Mouse (Mus musculus): ENCODE data around the gene Man2a2. TPM values are rescaled to one million over a fixed set of nuclear protein-coding genes. Genes with fewer than 3 reads are reported as not detected.

The Man2a2 gene
- polyA plus RNA-seq, 1 experiment from 2014 or later = 20.8 TPM

DNA sequence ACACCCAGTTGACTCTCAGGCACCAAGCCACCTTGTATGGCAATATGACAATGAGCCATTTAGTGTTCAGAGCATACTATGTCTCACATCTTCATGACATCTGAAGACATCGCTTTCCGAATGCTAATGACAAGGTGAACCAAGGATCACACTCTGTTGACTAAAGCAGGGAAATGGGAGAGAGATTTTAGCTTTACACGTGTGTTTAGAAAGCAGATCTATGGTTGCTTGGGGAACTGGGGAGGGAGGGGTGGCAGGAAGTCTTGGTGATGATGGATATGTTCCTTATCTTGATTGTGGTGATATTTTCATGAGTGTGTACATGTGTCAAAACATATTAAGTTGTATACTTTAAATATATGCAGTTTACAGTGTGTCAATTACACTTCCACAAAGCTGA is 35.0 kb upstream of the Man2a2 start:
- Histone ChIP-seq H3K9ac (no peak overlapping the region), H3K4me3 (replicated peaks) (no peak overlapping the region), H3K36me3 (no peaks in the 10 kb centered on the region), H3K27me3 (peaks cover 11% of the 10 kb centered on the region; the same call in 1 of the 2 replicates), H3K27ac (no peak overlapping the region), H3K4me2 (no peak overlapping the region), H3K4me1 (peaks cover 21% of the 10 kb centered on the region), H3K9me3 (replicated peaks) (no peaks in the 10 kb centered on the region)
- 83% methylated on average over 3 of the region's 3 CpGs for WGBS
- no peak for ATAC-seq (replicated peaks; ENCODE audit: low FRiP score)

DNA sequence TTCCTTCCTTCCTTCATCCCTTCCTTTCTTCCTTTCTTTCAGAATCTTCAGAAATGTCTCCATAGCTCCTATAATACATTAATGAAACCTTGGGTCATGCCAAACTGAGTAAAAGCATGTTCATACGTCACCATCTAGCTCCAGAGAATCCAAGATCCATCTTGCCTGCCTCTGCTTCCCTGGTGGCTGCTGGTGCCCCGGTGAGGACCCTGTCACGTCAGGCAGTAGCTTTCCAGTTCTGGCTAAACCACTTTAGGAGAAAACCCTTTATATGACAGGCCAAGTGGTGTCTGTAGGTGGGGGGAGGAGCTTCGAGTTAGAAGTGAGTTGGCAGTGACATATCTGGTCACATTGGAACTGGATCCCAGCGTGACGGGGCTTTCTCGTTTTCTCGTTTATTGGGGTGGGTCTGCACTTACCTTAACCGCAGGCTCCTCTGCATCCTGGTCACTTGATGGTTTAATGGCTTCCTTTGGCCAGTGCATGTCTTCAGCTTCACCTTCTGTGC is 34.1 kb upstream of the Man2a2 start, which contains the start of gene Furin:
TSS of gene Furin (minus strand) at position 249 of the 508 bp plus-strand sequence.
- Histone ChIP-seq H3K36me3 (no peaks in the 10 kb centered on the region), H3K4me2 (no peak within 1 kb of the TSS), H3K27me3 (peaks cover 11% of the 10 kb centered on the region; the same call in 1 of the 2 replicates), H3K4me1 (peaks cover 31% of the 10 kb centered on the region), H3K4me3 (replicated peaks) (no peak within 1 kb of the TSS), H3K9ac (no peak within 1 kb of the TSS), H3K27ac (0 out of 2 replicates have a peak within 1 kb of the TSS, but pooled peaks have one; percentile 14), H3K9me3 (replicated peaks) (no peaks in the 10 kb centered on the region)
- WGBS = 56% methylated on average over 9 of the region's 9 CpGs
- no peak for ATAC-seq (replicated peaks; ENCODE audit: low FRiP score)

- no peak overlapping the region for H3K4me2 ChIP-seq
- H3K9me3 ChIP-seq (replicated peaks) = no peaks in the 10 kb centered on the region
- no peak for ATAC-seq (replicated peaks; ENCODE audit: low FRiP score)
- H3K27ac ChIP-seq = 0 out of 2 replicates have a peak overlapping the region, but pooled peaks have one; percentile 14
- H3K9ac ChIP-seq = no peak overlapping the region
- H3K27me3 ChIP-seq = peaks cover 11% of the 10 kb centered on the region; the same call in 1 of the 2 replicates
- H3K4me3 ChIP-seq (replicated peaks) = no peak overlapping the region
- no peaks in the 10 kb centered on the region for H3K36me3 ChIP-seq
- 64% methylated on average over 7 of the region's 7 CpGs for WGBS
- peaks cover 38% of the 10 kb centered on the region for H3K4me1 ChIP-seq
Measured at GRCm38 (mm10) chr7:80404101-80404894, 33.1 kb upstream of the Man2a2 start.

DNA sequence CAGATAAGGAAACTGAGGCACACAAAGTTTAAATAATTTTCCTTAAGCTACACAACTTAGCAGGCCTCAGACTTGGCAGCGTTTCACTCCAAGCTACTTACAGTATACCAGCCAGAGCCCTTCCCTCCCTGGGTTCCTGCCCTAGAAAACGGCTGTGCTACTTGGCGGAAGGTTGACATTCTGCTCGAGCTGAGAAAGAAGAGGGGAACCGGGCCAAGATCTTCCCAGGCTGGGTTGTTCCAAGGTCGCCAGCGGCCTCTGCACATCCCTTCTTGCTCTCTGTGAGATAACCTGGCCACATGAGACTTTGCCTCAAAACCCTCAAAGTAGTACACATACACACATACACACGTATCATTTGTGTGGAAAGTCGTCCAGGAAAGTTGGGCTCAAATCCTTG is 32.4 kb upstream of the Man2a2 start:
- H3K4me1 ChIP-seq = peaks cover 38% of the 10 kb centered on the region
- peaks cover 11% of the 10 kb centered on the region; the same call in 1 of the 2 replicates for H3K27me3 ChIP-seq
- H3K36me3 ChIP-seq = no peaks in the 10 kb centered on the region
- no peak overlapping the region for H3K9ac ChIP-seq
- WGBS = 52% methylated on average over 9 of the region's 9 CpGs
- peak overlapping the region; percentile 89; the same call in 1 of the 2 replicates for H3K27ac ChIP-seq
- no peaks in the 10 kb centered on the region for H3K9me3 ChIP-seq (replicated peaks)
- peak overlapping the region; percentile 91 for H3K4me3 ChIP-seq (replicated peaks)
- H3K4me2 ChIP-seq = peak overlapping the region; percentile 89
- no peak for ATAC-seq (replicated peaks; ENCODE audit: low FRiP score)

GRCm38 (mm10) chr7:80402651-80403321 is 31.6 kb upstream of the Man2a2 start:
- Histone ChIP-seq H3K4me2 (peak overlapping the region; percentile 89), H3K27ac (peak overlapping the region; percentile 89), H3K36me3 (peaks cover 4% of the 10 kb centered on the region), H3K9ac (peak overlapping the region; percentile 91), H3K4me3 (replicated peaks) (peak overlapping the region; percentile 91), H3K4me1 (peaks cover 38% of the 10 kb centered on the region), H3K9me3 (replicated peaks) (no peaks in the 10 kb centered on the region), H3K27me3 (peaks cover 11% of the 10 kb centered on the region; the same call in 1 of the 2 replicates)
- WGBS = 1% methylated on average over 43 of the region's 92 CpGs
- peak; percentile 68 for ATAC-seq (replicated peaks; ENCODE audit: low FRiP score)

DNA sequence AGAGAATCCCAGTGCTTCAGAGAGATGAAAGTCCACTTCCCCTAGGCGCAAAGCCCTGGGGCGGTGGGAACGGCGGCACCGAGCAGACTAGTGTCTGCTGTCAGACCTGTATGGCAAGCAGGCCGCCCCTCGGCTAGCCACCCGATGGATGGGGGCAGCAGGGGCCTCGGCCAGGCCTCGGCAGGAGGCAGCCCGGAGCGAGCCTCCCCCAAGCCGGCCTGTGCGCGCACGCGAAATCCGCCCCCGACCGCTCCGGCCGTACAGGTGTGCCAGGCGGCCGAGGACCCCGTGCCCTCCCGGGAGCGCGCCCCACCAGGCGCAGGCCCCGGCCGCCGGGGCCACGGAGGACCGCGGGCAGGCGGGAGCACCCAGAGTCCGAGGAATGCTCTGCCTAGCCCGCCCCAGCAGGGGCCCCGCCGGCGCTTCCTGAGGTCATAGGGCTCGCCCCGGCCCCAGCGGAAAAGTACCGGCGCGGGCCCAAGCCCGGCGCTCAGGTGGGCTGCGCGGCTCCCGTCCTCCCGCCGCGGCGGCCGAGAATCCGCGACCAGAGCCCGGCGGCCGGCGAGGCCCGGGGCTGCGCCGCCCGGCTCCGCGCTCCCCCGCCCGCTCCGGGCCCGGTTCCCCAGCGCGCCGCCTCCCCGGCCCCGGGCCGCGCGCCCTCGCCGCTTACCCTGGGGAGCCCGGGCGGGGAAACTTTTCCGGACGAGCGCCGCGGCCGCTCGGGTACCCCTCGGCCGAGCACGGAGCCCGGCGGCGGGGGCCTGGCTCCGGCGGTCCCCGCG is 30.9 kb upstream of the Man2a2 start:
- Histone ChIP-seq H3K27ac (peak overlapping the region; percentile 89), H3K4me3 (replicated peaks) (peak overlapping the region; percentile 91), H3K4me1 (peaks cover 38% of the 10 kb centered on the region), H3K9ac (peak overlapping the region; percentile 91), H3K36me3 (peaks cover 12% of the 10 kb centered on the region), H3K27me3 (peaks cover 11% of the 10 kb centered on the region; the same call in 1 of the 2 replicates), H3K9me3 (replicated peaks) (no peaks in the 10 kb centered on the region), H3K4me2 (peak overlapping the region; percentile 89)
- under 1% methylated on average over 92 of the region's 102 CpGs for WGBS
- ATAC-seq (replicated peaks; ENCODE audit: low FRiP score) = peak; percentile 67

DNA sequence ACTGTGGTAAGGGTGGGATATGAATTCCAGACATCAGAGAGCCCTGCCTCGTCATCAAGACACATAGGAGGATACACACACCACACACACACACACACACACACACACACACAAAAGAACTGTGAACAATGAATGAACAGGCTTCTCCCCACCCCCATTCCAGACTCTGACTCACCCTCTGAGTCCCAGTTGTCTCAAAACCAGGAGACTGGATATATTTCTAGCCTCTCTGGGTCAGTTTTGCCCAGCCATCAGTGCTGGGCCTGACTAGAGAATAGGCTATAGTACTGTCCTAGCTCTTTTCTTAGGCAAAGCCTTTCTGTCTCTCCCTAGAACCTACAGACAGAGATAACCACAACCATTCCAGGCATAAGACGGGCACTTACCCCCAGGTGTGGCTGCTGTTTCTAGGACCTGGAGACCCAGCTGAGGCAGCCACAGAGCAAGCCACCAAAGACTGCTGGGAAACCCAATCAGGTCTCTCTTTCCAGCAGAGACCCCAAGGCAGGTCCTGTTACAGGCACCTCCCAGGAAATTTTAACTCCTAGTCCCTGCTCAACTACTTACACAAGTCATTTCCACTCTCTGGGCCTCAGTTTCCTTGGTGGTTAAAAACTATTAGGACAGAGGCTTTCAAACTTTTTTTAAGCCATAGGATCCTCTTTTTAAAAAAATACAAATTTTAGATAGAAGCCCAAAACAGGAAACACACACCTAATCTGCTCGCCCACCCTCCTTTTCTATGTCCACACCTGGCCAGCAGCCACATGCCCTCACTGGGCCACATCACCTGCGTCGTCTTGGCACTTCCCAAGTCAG is 30.1 kb upstream of the Man2a2 start:
- peak overlapping the region; percentile 91 for H3K4me3 ChIP-seq (replicated peaks)
- ATAC-seq (replicated peaks; ENCODE audit: low FRiP score) = no peak
- H3K9ac ChIP-seq = peak overlapping the region; percentile 91
- peak overlapping the region; percentile 89 for H3K27ac ChIP-seq
- 13% methylated on average over 5 of the region's 5 CpGs for WGBS
- peaks cover 19% of the 10 kb centered on the region for H3K36me3 ChIP-seq
- H3K9me3 ChIP-seq (replicated peaks) = no peaks in the 10 kb centered on the region
- peaks cover 11% of the 10 kb centered on the region; the same call in 1 of the 2 replicates for H3K27me3 ChIP-seq
- peak overlapping the region; percentile 89 for H3K4me2 ChIP-seq
- peaks cover 38% of the 10 kb centered on the region for H3K4me1 ChIP-seq

DNA sequence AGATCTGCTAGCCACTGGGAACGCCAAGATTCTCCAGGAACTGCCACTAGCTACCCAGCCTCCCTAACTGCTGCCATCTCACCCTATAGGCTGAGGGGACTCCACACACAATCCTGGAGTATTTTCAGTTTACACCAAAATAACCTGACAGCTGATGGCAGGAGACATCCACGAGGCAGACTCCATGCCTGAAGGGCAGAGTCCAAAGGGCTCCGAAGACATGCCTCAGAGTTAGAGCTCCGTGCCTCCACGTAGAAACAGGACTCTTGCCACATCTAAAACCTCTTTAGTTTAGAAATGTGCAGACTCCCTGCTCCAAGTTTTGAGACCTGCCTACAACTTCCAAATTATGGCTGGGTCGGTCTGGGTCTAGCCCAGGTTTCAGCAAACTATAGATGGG is 29.4 kb upstream of the Man2a2 start:
- Histone ChIP-seq H3K27me3 (peaks cover 6% of the 10 kb centered on the region; the same call in 1 of the 2 replicates), H3K4me1 (peaks cover 38% of the 10 kb centered on the region), H3K4me2 (peak overlapping the region; percentile 89), H3K27ac (peak overlapping the region; percentile 89), H3K9ac (no peak overlapping the region), H3K4me3 (replicated peaks) (no peak overlapping the region; the same call in 1 of the 2 replicates), H3K9me3 (replicated peaks) (no peaks in the 10 kb centered on the region), H3K36me3 (peaks cover 24% of the 10 kb centered on the region)
- ATAC-seq (replicated peaks; ENCODE audit: low FRiP score) = no peak
- WGBS = 70% methylated on average over 6 of the region's 6 CpGs

GRCm38 (mm10) chr7:80400099-80400498 is 28.9 kb upstream of the Man2a2 start:
- WGBS = 51% methylated on average over 5 of the region's 5 CpGs
- H3K36me3 ChIP-seq = peaks cover 29% of the 10 kb centered on the region
- ATAC-seq (replicated peaks; ENCODE audit: low FRiP score) = no peak
- peaks cover 38% of the 10 kb centered on the region for H3K4me1 ChIP-seq
- 0 out of 2 replicates have a peak, but pooled peaks cover 3% of the 10 kb centered on the region for H3K27me3 ChIP-seq
- H3K9ac ChIP-seq = no peak overlapping the region
- peak overlapping the region; percentile 89 for H3K27ac ChIP-seq
- H3K4me3 ChIP-seq (replicated peaks) = no peak overlapping the region
- no peaks in the 10 kb centered on the region for H3K9me3 ChIP-seq (replicated peaks)
- peak overlapping the region; percentile 89 for H3K4me2 ChIP-seq

DNA sequence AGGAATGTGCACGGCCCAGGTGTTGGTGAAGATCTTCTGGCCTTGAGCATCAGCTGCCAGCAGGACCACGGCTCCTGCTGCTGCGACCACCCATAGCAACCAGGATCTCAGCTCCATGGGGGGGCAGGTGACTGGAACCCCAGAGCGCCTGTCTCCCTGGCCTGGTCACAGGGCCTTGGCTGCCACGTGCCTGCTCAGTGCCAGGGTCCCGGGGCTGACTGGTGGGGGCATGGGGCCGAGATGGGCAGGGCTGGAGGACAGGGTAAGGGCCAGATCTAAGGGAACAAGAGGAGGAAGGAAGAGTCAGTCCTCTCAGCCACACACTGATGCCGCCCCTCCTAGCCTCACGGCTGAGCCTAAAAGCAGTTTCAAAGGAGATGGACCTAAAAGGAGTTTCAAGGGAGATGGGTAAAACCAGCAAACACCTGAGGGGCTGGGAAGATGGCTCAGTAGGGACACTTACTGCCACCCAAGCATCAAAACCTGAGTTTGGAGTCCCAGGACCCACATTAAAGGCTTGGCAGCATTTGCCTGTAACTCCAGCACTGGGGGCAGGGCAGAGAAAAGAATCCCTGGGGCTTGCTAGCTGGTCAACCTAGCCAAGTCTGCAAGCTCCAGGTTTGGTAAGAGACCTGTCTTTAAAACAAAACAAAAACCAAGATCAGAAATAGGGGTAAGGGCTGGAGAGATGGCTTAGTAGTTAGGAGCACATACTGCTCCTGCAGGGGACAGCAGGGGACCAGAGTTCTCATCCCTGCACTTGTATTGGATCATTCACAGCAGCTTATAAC is 27.7 kb upstream of the Man2a2 start:
- Histone ChIP-seq H3K27ac (no peak overlapping the region), H3K9ac (no peak overlapping the region), H3K4me1 (peaks cover 33% of the 10 kb centered on the region), H3K27me3 (0 out of 2 replicates have a peak, but pooled peaks cover 3% of the 10 kb centered on the region), H3K4me2 (no peak overlapping the region), H3K4me3 (replicated peaks) (no peak overlapping the region), H3K36me3 (peaks cover 39% of the 10 kb centered on the region), H3K9me3 (replicated peaks) (no peaks in the 10 kb centered on the region)
- WGBS = 81% methylated on average over 9 of the region's 9 CpGs
- no peak for ATAC-seq (replicated peaks; ENCODE audit: low FRiP score)

Measured in kidney, embryonic 15.5 days (tissue).